Mouse (Mus musculus): ENCODE results near the gene Rad51b. TPM values are rescaled to one million over a fixed set of nuclear protein-coding genes. Genes with fewer than 3 reads are reported as not detected.

The Rad51b gene
- total and polyA plus RNA-seq, 3 experiments: 6.5 to 8.6 (median 8.5) TPM

GRCm38 (mm10) chr12:79527222-79527621 lies 230.1 kb downstream of the Rad51b start:
- Histone ChIP-seq H3K4me1 (ENCODE audit: control insufficient read depth in 1 of 2, insufficient read depth in 2 of 2) (peaks cover 3 to 7% of the 10 kb centered on the region in 2 experiments; a peak in 3 of 4 replicates), H3K79me2 (replicated peaks; ENCODE audit: control insufficient read depth, extremely low read depth, insufficient read depth, poor library complexity, severe bottlenecking) (no peaks in the 10 kb centered on the region), H3K36me3 (replicated peaks in 1 of 2; ENCODE audit: control insufficient read depth in 1 of 2, insufficient read depth in 1 of 2, low read length in 1 of 2) (peaks cover 0 to 9% of the 10 kb centered on the region in 2 experiments), H3K4me3 (replicated peaks in 1 of 3; ENCODE audit: low read depth in 2 of 3, low read length in 2 of 3, poor library complexity in 1 of 3) (no peak overlapping the region), H3K9me3 (replicated peaks; ENCODE audit: low read length) (no peaks in the 10 kb centered on the region), H3K9ac (ENCODE audit: insufficient read depth, low read depth) (no peak overlapping the region), H3K27me3 (replicated peaks) (no peaks in the 10 kb centered on the region), H3K4me2 (ENCODE audit: insufficient read depth, low read depth, poor library complexity, severe bottlenecking) (no peak overlapping the region), H3K27ac (ENCODE audit: insufficient read depth, low read depth) (no peak overlapping the region)
- no peak for TF ChIP-seq PAX5 (IDR thresholded peaks at IDR 0.05; ENCODE audit: low read length)
- no peak for TF ChIP-seq TCF12 (IDR thresholded peaks at IDR 0.05; ENCODE audit: low read depth, low read length)
- TF ChIP-seq SMC3 (IDR thresholded peaks at IDR 0.05; ENCODE audit: low read depth, low read length): no peak
- TF ChIP-seq ELF1 (IDR thresholded peaks at IDR 0.05; ENCODE audit: low read depth, low read length): no peak
- no peak for TF ChIP-seq EP300 (IDR thresholded peaks at IDR 0.05; ENCODE audit: low read length)
- in situ Hi-C loops (cut with MboI; ENCODE audit: low pct_ligation_motif_present, low pct_unique_long_range_greater_than_20kb, low sequenced_read_pairs): no loop called here
- DNase-seq (ENCODE audit: extremely low read depth): no peak
- dilution Hi-C loops (cut with MboI; ENCODE audit: extremely low pct_ligation_motif_present, extremely low pct_unique_long_range_greater_than_20kb, low sequenced_read_pairs): no loop called here

DNA sequence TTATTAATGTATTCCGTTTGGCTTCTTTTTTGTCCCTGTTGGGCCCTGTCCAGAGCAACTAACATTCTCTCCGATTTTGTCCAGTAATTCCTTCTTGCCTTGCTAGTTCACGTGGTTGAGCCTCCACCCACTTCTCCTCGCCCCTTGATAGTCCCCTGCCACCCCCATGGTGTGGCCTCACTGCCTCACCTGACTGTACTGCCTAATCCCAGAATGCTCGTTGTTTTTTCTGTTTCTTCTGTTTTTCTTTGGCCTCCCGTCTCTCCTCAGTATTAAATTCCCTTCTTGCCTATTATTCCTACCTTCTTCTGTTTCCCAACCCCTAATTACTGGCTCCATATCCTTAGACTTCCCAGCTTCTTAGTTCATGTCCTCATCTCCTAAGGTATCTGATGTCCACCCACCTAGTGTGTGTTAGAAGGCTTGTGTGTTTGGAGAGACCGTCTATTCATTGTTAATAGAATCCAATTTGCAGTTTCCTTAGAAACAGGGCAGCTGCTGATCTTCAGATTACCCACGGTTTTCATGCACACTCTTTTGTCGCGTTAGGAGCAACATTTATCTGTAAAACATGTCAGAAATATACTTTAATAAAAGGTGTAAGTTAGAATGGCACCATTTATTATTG lies 233.3 kb downstream of the Rad51b start:
- no peak overlapping the region for H3K9ac ChIP-seq (ENCODE audit: insufficient read depth, low read depth)
- no peaks in the 10 kb centered on the region for H3K4me1 ChIP-seq (ENCODE audit: control insufficient read depth in 1 of 2, insufficient read depth in 2 of 2)
- no peak for DNase-seq (ENCODE audit: extremely low read depth)
- in situ Hi-C loops (cut with MboI; ENCODE audit: low pct_ligation_motif_present, low pct_unique_long_range_greater_than_20kb, low sequenced_read_pairs): no loop called here
- no peaks in the 10 kb centered on the region for H3K9me3 ChIP-seq (replicated peaks; ENCODE audit: low read length)
- dilution Hi-C loops (cut with MboI; ENCODE audit: extremely low pct_ligation_motif_present, extremely low pct_unique_long_range_greater_than_20kb, low sequenced_read_pairs): no loop called here
- no peak overlapping the region for H3K27ac ChIP-seq (ENCODE audit: insufficient read depth, low read depth)
- no peaks in the 10 kb centered on the region for H3K79me2 ChIP-seq (replicated peaks; ENCODE audit: control insufficient read depth, extremely low read depth, insufficient read depth, poor library complexity, severe bottlenecking)
- H3K4me3 ChIP-seq (replicated peaks in 1 of 3; ENCODE audit: low read depth in 2 of 3, low read length in 2 of 3, poor library complexity in 1 of 3): no peak overlapping the region
- H3K36me3 ChIP-seq (replicated peaks in 1 of 2; ENCODE audit: control insufficient read depth in 1 of 2, insufficient read depth in 1 of 2, low read length in 1 of 2): peaks cover 0 to 4% of the 10 kb centered on the region in 2 experiments
- H3K27me3 ChIP-seq (replicated peaks): no peaks in the 10 kb centered on the region
- no peak overlapping the region for H3K4me2 ChIP-seq (ENCODE audit: insufficient read depth, low read depth, poor library complexity, severe bottlenecking)
- TF ChIP-seq JUN (IDR thresholded peaks at IDR 0.05; ENCODE audit: insufficient read depth, low read depth, low read length): no peak
- TF ChIP-seq PAX5 (IDR thresholded peaks at IDR 0.05; ENCODE audit: low read length): no peak
- TF ChIP-seq MAZ (IDR thresholded peaks at IDR 0.05; ENCODE audit: low read depth, low read length): no peak
- no peak for TF ChIP-seq ZC3H11A (IDR thresholded peaks at IDR 0.05; ENCODE audit: low read depth, low read length)
- TF ChIP-seq EP300 (IDR thresholded peaks at IDR 0.05; ENCODE audit: low read length): no peak
- no peak for TF ChIP-seq RCOR1 (conservative IDR thresholded peaks at IDR 0.05; ENCODE audit: low read depth, low read length)
- TF ChIP-seq NRF1 (IDR thresholded peaks at IDR 0.05; ENCODE audit: low read depth, low read length): no peak
- no peak for TF ChIP-seq CHD2 (IDR thresholded peaks at IDR 0.05; ENCODE audit: low read length)
- no peak for TF ChIP-seq CHD1 (IDR thresholded peaks at IDR 0.05; ENCODE audit: low read depth, low read length)
- TF ChIP-seq ETS1 (conservative IDR thresholded peaks at IDR 0.05; ENCODE audit: low read depth, low read length): no peak
- no peak for TF ChIP-seq USF1 (IDR thresholded peaks at IDR 0.05; ENCODE audit: low read depth, low read length)
- TF ChIP-seq MAFK (IDR thresholded peaks at IDR 0.05; ENCODE audit: insufficient replicate concordance, low read length): no peak
- TF ChIP-seq JUND (conservative IDR thresholded peaks at IDR 0.05; ENCODE audit: low read depth, low read length): no peak
- TF ChIP-seq ZKSCAN1 (IDR thresholded peaks at IDR 0.05; ENCODE audit: borderline replicate concordance, low read depth, low read length): no peak
- no peak for TF ChIP-seq MAX (IDR thresholded peaks at IDR 0.05; ENCODE audit: low read length)
- no peak for TF ChIP-seq RAD21 (IDR thresholded peaks at IDR 0.05; ENCODE audit: low read depth, low read length)
- no peak for TF ChIP-seq ZNF384 (IDR thresholded peaks at IDR 0.05; ENCODE audit: low read depth, low read length)
- TF ChIP-seq IRF4 (IDR thresholded peaks at IDR 0.05; ENCODE audit: low read depth, low read length): no peak
- TF ChIP-seq NELFE (IDR thresholded peaks at IDR 0.05; ENCODE audit: low read depth, low read length): no peak
